Mouse (Mus musculus) layer of hippocampus, adult 9-10 months (tissue): ENCODE measurements at regions not wholly inside any gene's neighbourhood (a gene's known extent, or its start where the extent isn't known, plus 50 kb on each side); places are given as distances from the start of the nearest gene placed in this dataset.

Source experiments
- DNase-seq: peaks from one replicate; pipeline ENCODE4 v3.0.0; 2022; ENCODE audit warnings: low spot score

GRCm38 (mm10) chr8:103955568-103956260 is 145.7 kb upstream of the Cdh5 start:
- DNase-seq: no peak

GRCm38 (mm10) chr8:103964293-103964918 is 137.0 kb upstream of the Cdh5 start:
- DNase-seq: no peak

- no peak for DNase-seq
Measured at GRCm38 (mm10) chr8:103969929-103970328, 131.5 kb upstream of the Cdh5 start.

GRCm38 (mm10) chr8:103970511-103970910 is 130.9 kb upstream of the Cdh5 start:
- DNase-seq: no peak

GRCm38 (mm10) chr8:103970966-103971365 is 130.5 kb upstream of the Cdh5 start:
- no peak for DNase-seq

GRCm38 (mm10) chr8:103976488-103976887 is 124.9 kb upstream of the Cdh5 start:
- DNase-seq: no peak

GRCm38 (mm10) chr8:103978948-103979347 is 122.5 kb upstream of the Cdh5 start:
- DNase-seq: no peak

- DNase-seq: no peak
Measured at GRCm38 (mm10) chr8:103983860-103984594, 117.4 kb upstream of the Cdh5 start.

GRCm38 (mm10) chr8:103985640-103986039 is 115.8 kb upstream of the Cdh5 start:
- no peak for DNase-seq

- DNase-seq: no peak
Measured at GRCm38 (mm10) chr8:103993897-103994296, 107.5 kb upstream of the Cdh5 start.

- no peak for DNase-seq
Measured at GRCm38 (mm10) chr8:103998143-103998542, 103.3 kb upstream of the Cdh5 start.

GRCm38 (mm10) chr8:104007209-104007608 is 94.2 kb upstream of the Cdh5 start:
- no peak for DNase-seq

GRCm38 (mm10) chr8:104008756-104009155 is 92.7 kb upstream of the Cdh5 start:
- DNase-seq: no peak

GRCm38 (mm10) chr8:104009306-104009705 is 92.1 kb upstream of the Cdh5 start:
- no peak for DNase-seq

- DNase-seq: no peak
Measured at GRCm38 (mm10) chr8:104022231-104022630, 79.2 kb upstream of the Cdh5 start.

- DNase-seq: no peak
Measured at GRCm38 (mm10) chr8:104022691-104023509, 78.5 kb upstream of the Cdh5 start.

- no peak for DNase-seq
Measured at GRCm38 (mm10) chr8:104027161-104027821, 74.1 kb upstream of the Cdh5 start.

GRCm38 (mm10) chr8:104028626-104029025 is 72.8 kb upstream of the Cdh5 start:
- DNase-seq: peak; percentile 48

GRCm38 (mm10) chr8:104032179-104032578 is 69.2 kb upstream of the Cdh5 start:
- DNase-seq: peak; percentile 54

GRCm38 (mm10) chr8:104033148-104033547 is 68.3 kb upstream of the Cdh5 start:
- no peak for DNase-seq

GRCm38 (mm10) chr8:104034286-104034685 is 67.1 kb upstream of the Cdh5 start:
- DNase-seq: no peak
